Mouse (Mus musculus) thymus, adult 2 months (tissue): ENCODE results near the gene Tenm4. TPM values are rescaled to one million over a fixed set of nuclear protein-coding genes. Genes with fewer than 3 reads are reported as not detected.
A peak's percentile ranks its signal among the peaks of the same experiment; 100 is the strongest.

Source experiments
- DNase-seq: peaks from one replicate; pipeline ENCODE4 v3.0.0; 2021
- H3K27ac ChIP-seq: fragments of 200-500 bp; 2 replicates; pipeline ENCODE4 v1.5.1; 2012; ENCODE audit warnings: low read length, control low read depth; ENCODE audit not compliant: control insufficient read depth, insufficient read depth
- H3K27me3 ChIP-seq: fragments of 200-500 bp; 2 replicates; pipeline ENCODE4 v1.6.1; 2012; ENCODE audit warnings: mild to moderate bottlenecking, low read length, moderate library complexity, mixed read lengths; ENCODE audit not compliant: control insufficient read depth, insufficient read depth
- H3K36me3 ChIP-seq: fragments of 200-500 bp; 2 replicates; pipeline ENCODE4 v1.6.1; 2012; ENCODE audit warnings: mild to moderate bottlenecking, low read length, moderate library complexity; ENCODE audit not compliant: control insufficient read depth, insufficient read depth
- H3K4me1 ChIP-seq: fragments of 200-500 bp; replicated peaks from 2 replicates; pipeline ENCODE4 v1.6.1; 2012; ENCODE audit warnings: low read length; ENCODE audit not compliant: control insufficient read depth, insufficient read depth
- H3K4me3 ChIP-seq: fragments of 200-500 bp; 2 replicates; pipeline ENCODE4 v1.5.1; 2012; ENCODE audit warnings: mild to moderate bottlenecking, low read length, control low read depth, moderate library complexity; ENCODE audit not compliant: control insufficient read depth, insufficient read depth
- CTCF ChIP-seq: fragments of 200-500 bp; IDR thresholded peaks from 2 replicates; pipeline ENCODE4 v1.5.1; 2012; ENCODE audit warnings: mild to moderate bottlenecking, control low read depth, low read length, moderate library complexity, borderline replicate concordance; ENCODE audit not compliant: control insufficient read depth, poor library complexity, insufficient read depth; ENCODE audit errors: extremely low read depth
- POLR2A ChIP-seq: fragments of 200-500 bp; IDR thresholded peaks from 2 replicates; pipeline ENCODE4 v1.6.1; 2012; ENCODE audit warnings: mild to moderate bottlenecking, low read length, control low read depth, moderate library complexity; ENCODE audit not compliant: control insufficient read depth, poor library complexity, insufficient read depth; ENCODE audit errors: extremely low read depth
- WGBS: fragments of 180-500 bp; shearing (Covaris S2); methylation state at CpG from one replicate; pipeline ENCODE4 v1.1.7; 2018; 5-methylcytosine and 5-hydroxymethylcytosine counted together
- polyA plus RNA-seq: library from polyadenylated mRNA; depleted of rRNA; stranded (reverse); fragments of >200 nt; gene quantifications from 2 replicates; pipeline ENCODE4 v1.2.3, GENCODE M21; 2012

Tenm4 gene
- polyA plus RNA-seq, 1 experiment, result 2.7 TPM

DNA sequence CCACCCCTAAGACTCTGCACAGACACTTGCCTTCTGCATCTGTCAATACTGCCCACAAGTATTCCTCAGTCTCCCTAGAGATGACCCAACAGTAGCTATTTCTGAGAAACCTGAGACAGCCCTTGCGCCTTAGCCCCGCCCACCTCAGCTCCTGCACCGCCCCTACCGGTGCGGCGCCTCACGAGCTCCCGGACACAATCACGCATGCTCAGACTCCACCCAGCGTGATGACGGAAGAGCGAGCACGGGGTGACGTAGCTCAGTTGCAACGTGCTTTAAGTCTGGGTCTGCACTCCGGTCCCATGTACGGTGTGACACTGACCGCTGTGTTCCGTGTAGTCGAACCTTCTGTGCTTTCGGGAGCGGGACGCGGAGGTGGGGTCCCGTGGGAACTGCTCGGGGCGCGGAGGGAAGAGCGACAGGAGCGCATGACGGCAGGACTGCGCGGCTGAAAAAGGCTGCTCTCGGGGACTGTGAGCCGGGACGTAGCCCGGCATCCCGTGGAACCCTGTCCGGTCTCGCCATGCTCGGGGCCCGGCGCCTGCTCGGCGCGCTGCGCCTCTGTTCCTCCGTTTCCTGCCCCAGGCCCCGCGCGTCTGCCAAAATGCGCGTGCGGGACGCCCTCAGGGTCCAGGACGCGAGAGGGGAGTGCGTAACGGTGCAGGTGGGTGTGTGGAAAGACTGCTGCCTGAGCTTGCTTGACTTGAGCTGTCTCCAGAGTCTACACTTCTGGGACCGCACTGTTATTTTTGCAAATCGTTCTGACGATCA lies 780.4 kb downstream of the Tenm4 start, which contains the start of gene Nars2:
Gene Nars2, plus strand, starts transcription at position 225 of the 771 bp plus-strand sequence.
- H3K4me1 ChIP-seq, result no peaks in the 10 kb centered on the region
- peak within 1 kb of the TSS; percentile 58 for H3K4me3 ChIP-seq
- no peaks in the 10 kb centered on the region for H3K36me3 ChIP-seq
- under 1% methylated on average over 62 of the region's 62 CpGs for WGBS
- no peaks in the 10 kb centered on the region for H3K27me3 ChIP-seq
- TF ChIP-seq POLR2A, result peak; percentile 78
- TF ChIP-seq CTCF, result peak; percentile 63; the same call in 1 of the 2 replicates
- peak; percentile 87 for DNase-seq
- H3K27ac ChIP-seq, result peak within 1 kb of the TSS; percentile 10

DNA sequence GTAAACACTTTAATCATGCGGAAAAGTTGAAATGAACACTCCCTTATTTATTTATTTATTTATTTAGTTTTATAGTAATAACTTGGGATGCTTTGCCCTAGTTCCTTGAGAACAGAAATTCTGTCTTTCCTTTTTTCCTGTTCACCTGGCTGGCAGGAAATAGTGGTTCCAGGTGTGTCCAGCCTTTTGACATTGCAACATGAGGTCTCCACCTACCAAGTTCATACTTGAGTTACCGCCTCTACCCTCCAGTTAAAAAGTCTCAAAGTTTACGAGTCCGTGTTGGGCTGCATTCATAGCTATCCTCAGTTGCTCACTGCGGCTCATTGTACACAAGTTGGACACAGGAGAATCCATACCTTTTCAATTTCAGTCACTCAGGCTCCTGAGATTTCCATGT lies 781.0 kb downstream of the Tenm4 start:
- Histone ChIP-seq H3K4me1 (no peaks in the 10 kb centered on the region), H3K27me3 (no peaks in the 10 kb centered on the region), H3K36me3 (peaks cover 2% of the 10 kb centered on the region; the same call in 1 of the 2 replicates), H3K4me3 (peak overlapping the region; percentile 58; the same call in 1 of the 2 replicates), H3K27ac (no peak overlapping the region)
- WGBS, result 30% methylated on average over 5 of the region's 5 CpGs
- DNase-seq, result no peak
- TF ChIP-seq CTCF, result no peak
- no peak for TF ChIP-seq POLR2A

- H3K4me1 ChIP-seq, result no peaks in the 10 kb centered on the region
- no peak for DNase-seq
- H3K27me3 ChIP-seq, result no peaks in the 10 kb centered on the region
- no peak for TF ChIP-seq POLR2A
- TF ChIP-seq CTCF, result no peak
- no peak overlapping the region for H3K4me3 ChIP-seq
- 98% methylated on average over 5 of the region's 5 CpGs for WGBS
- H3K27ac ChIP-seq, result no peak overlapping the region
- peaks cover 12% of the 10 kb centered on the region for H3K36me3 ChIP-seq
These were observed 788.1 kb downstream of the Tenm4 start for GRCm38 (mm10) chr7:96959168-96959567.
